Mouse (Mus musculus) testis, postnatal 10 days (tissue): ENCODE measurements at regions not wholly inside any gene's neighbourhood (a gene's known extent, or its start where the extent isn't known, plus 50 kb on each side); places are given as distances from the start of the nearest gene placed in this dataset.

Experiments used
- DNase-seq: peaks from one replicate; pipeline ENCODE4 v3.0.0; 2021; ENCODE audit warnings: low spot score

- DNase-seq: no peak
These were observed 197.1 kb upstream of the Arrdc4 start for GRCm38 (mm10) chr7:68945886-68946863.

DNA sequence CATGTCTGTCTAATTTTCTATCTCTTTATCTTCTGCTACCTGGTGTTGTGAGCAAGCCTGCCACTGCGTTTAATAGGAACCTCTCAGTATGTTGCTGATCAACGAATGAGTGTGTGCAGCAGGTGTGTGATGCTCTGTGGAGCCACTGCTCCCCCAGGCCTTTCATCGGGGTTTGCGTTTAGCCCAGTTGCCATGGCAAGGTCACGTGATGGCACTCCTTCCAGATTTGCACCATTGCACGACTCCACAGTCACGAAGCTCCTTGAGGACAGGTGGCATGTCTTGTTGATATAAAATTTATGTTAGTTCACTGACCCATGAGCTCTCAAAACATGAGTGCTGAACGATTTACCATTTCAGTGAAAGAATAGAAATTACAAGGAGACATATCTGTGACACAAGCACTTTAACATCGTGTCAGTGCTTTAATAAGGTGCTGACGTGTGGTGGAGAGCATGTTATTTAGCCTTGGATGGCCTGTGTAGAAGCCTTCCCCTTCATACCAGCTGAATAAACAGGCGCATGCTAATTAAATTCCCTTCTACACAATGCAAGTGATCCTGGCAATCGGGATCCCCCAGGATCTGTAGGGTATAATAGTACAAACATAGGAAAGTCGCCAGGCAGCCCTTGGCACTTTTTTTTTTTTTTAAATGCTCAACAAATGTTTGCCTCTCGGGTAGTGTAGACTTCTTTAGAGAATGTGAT, 181.7 kb upstream of the Arrdc4 start:
- no peak for DNase-seq

- no peak for DNase-seq
These were observed 180.6 kb upstream of the Arrdc4 start for GRCm38 (mm10) chr7:68929669-68930068.

- DNase-seq: no peak
These were observed 176.6 kb upstream of the Arrdc4 start for GRCm38 (mm10) chr7:68925640-68926039.

- no peak for DNase-seq
These were observed 169.8 kb upstream of the Arrdc4 start for GRCm38 (mm10) chr7:68918632-68919435.

GRCm38 (mm10) chr7:68917876-68918200, 168.8 kb upstream of the Arrdc4 start:
- DNase-seq: no peak

GRCm38 (mm10) chr7:68917137-68917875, 168.3 kb upstream of the Arrdc4 start:
- DNase-seq: no peak

DNA sequence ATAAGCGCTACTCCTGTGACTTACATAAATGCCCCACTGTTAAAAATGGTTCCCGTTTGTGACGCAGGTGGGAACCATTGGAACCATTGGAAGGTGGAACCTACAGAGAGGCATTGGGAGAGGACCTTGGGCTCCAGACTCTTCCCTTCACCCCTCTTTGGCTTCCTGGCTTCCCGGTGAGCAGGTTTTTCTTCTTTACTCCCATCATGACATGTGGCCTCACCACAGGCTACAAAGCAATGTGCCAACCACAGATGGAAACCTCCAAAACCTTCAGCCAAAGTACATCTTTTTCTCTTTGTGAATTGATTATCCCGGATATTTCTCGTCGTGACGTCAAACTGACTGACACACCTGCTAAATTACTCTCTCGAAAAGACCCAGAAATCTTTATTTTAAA, 166.9 kb upstream of the Arrdc4 start:
- DNase-seq: no peak

- no peak for DNase-seq
These were observed 165.3 kb upstream of the Arrdc4 start for GRCm38 (mm10) chr7:68914344-68914743.

DNA sequence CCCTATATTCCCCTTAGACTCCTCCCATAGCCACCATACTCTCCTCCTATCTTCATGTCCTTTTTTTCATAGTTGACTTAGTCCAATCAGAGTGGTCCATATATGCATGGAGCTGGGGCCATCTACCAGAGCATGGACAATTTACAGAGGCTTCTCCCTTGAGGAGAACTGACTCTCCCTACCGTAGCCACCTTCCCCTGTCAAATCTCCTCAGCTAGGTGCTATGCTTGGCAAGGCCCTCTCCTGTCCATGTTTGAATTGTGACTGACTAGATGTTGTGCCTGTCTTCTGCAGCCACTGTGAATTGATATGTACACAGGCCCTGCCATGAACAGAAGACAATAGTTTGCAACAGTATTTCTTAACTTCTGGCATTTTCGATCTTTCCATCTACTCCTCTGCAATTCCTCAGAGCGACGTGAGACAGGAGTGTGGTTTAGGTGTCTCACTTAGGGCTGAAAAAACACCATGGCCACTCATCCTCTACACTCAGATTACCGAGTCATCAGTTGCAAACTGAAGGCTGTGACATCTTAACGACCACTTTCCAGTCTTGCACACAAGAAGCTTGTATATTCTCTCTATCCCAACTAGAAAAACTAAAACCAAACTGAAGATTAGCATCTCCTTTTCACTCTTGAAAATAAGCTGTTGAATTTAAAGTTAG, 163.1 kb upstream of the Arrdc4 start:
- DNase-seq: no peak

GRCm38 (mm10) chr7:68911562-68911961, 162.5 kb upstream of the Arrdc4 start:
- DNase-seq: no peak

DNA sequence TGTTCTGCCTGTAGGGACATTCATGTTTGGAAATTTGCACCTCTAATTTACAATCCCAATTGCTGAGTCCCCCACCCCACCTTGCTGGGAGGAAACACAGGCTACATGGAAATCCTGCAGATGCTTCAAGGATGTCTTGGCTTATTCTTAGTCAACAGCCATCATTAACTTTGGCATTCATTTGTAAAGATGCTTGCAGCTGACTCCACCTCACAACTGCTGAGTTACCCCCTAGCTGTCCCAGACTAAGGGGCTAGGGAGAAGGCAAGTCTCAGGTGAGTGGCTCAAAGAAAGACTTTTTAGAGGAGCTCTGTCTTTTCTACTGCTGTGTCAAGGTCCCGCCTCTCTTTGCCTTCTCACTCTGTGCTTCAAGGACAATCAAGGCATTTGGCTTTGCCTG, 160.7 kb upstream of the Arrdc4 start:
- DNase-seq: no peak

GRCm38 (mm10) chr7:68908401-68908834, 159.4 kb upstream of the Arrdc4 start:
- no peak for DNase-seq

GRCm38 (mm10) chr7:68907867-68908266, 158.8 kb upstream of the Arrdc4 start:
- no peak for DNase-seq

- DNase-seq: no peak
These were observed 157.8 kb upstream of the Arrdc4 start for GRCm38 (mm10) chr7:68906771-68907395.

DNA sequence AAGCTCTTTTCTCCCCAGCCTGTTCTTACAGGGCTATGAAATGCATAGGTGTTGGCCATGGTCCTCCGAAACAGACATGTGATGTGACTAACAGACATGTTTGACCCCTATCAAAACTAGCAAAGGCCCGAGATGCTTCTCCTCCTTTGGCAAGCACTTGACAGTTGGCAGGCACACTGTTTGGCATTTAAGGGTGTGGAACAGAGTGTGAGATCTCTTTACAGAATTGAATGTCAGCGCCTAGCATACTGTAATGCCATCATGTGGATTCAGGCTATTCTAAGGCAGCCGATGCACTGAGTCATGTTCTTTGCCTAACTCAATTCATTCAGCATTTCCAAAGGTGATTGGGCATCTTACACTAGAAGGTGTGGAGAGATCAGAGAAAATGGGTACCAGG, 156.8 kb upstream of the Arrdc4 start:
- no peak for DNase-seq

- DNase-seq: no peak
These were observed 137.1 kb upstream of the Arrdc4 start for GRCm38 (mm10) chr7:68886173-68886572.

DNA sequence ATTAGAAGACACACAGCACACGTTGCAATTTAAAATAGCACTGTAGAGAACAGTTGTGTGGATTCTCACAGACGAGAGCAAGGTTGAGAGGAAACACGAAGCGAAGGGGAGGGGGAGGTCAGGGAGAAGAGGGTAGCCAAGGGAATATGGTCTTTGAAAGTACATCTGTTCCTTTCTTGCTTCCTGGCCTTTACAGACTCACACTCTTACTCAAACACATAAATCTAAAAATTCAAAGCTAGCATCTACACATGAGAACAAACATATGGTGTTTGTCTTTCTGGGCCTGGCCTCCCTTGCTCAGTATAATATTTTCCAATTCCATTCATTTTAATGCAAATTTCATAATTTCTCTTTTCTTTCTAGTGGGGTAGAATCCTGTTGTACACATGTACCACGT, 124.0 kb upstream of the Arrdc4 start:
- no peak for DNase-seq

- DNase-seq: no peak
These were observed 115.4 kb upstream of the Arrdc4 start for GRCm38 (mm10) chr7:68864322-68865031.
